Mouse (Mus musculus) kidney, embryonic 16.5 days (tissue): ENCODE measurements around the gene Maff. TPM values are rescaled to one million over a fixed set of nuclear protein-coding genes. Genes with fewer than 3 reads are reported as not detected.

ENCODE experiments used
- ATAC-seq: fragments of 200-750 bp; cut with Nextera tagmentation; 2 replicates; pipeline ENCODE4 v1.8.0; 2017; ENCODE audit warnings: moderate TSS enrichment; ENCODE audit not compliant: low FRiP score, low TSS enrichment
- H3K27ac ChIP-seq: fragments of 300-500 bp; sonication (generic); 2 replicates; pipeline ENCODE4 v1.5.1; 2014; ENCODE audit warnings: low read length
- H3K27me3 ChIP-seq: fragments of 300-500 bp; sonication (generic); 2 replicates; pipeline ENCODE4 v1.6.1; 2014; ENCODE audit warnings: low read length, control low read depth, mixed read lengths; ENCODE audit not compliant: insufficient read depth
- H3K36me3 ChIP-seq: fragments of 300-500 bp; sonication (generic); 2 replicates; pipeline ENCODE4 v1.6.1; 2014; ENCODE audit warnings: low read length, control low read depth, mixed read lengths; ENCODE audit not compliant: insufficient read depth
- H3K4me1 ChIP-seq: fragments of 300-500 bp; sonication (generic); 2 replicates; pipeline ENCODE4 v1.6.1; 2014; ENCODE audit warnings: low read length, control low read depth, mixed read lengths; ENCODE audit not compliant: insufficient read depth
- H3K4me2 ChIP-seq: fragments of 300-500 bp; sonication (generic); replicated peaks from 2 replicates; pipeline ENCODE4 v1.6.1; 2014; ENCODE audit warnings: low read depth, low read length
- H3K4me3 ChIP-seq: fragments of 300-500 bp; sonication (generic); 2 replicates; pipeline ENCODE4 v1.5.1; 2014; ENCODE audit warnings: mild to moderate bottlenecking, low read length
- H3K9ac ChIP-seq: fragments of 300-500 bp; sonication (generic); replicated peaks from 2 replicates; pipeline ENCODE4 v1.6.1; 2014; ENCODE audit warnings: low read length
- H3K9me3 ChIP-seq: fragments of 300-500 bp; sonication (generic); 2 replicates; pipeline ENCODE4 v1.6.1; 2016; ENCODE audit warnings: low read length, control low read depth
- WGBS: fragments of 180-500 bp; shearing (Covaris S2); extraction: QIAGEN DNeasy Blood & Tissue Kit; methylation state at CpG from one replicate; pipeline ENCODE4 v1.1.7; 2014; 5-methylcytosine and 5-hydroxymethylcytosine counted together
- polyA plus RNA-seq: library from polyadenylated mRNA; unstranded; fragments of >200 nt; fragmentation: Nextera tagmentation; extraction: Ambion mirVana; gene quantifications from 2 replicates; pipeline ENCODE4 v1.2.1, GENCODE M21; 2015

Gene Maff
- polyA plus RNA-seq, 1 experiment from 2014 or later = 3.7 TPM

DNA sequence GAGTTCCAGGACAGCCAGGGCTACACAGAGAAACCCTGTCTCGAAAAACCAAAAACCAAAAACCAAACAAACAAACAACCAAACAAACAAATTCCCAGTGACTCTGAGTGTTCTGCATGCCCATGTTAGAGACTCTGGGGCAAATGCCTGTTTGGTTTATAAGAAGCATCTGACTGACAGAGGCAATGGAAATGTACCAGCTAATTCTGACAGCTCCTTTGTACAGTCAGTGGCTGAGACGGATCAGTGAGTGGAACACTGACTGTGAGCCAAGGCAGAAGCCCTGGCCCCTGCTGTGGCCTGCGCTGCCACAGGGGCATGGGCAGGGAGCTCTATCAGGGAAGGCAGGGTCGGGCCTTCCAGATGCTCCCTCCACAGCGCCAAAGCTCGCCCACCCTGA lies 40.7 kb downstream of the Maff start:
- H3K27me3 ChIP-seq = no peaks in the 10 kb centered on the region
- no peak overlapping the region for H3K4me3 ChIP-seq
- no peak overlapping the region for H3K4me2 ChIP-seq
- H3K9me3 ChIP-seq = no peaks in the 10 kb centered on the region
- no peak overlapping the region for H3K9ac ChIP-seq
- H3K36me3 ChIP-seq = no peaks in the 10 kb centered on the region
- no peak overlapping the region for H3K27ac ChIP-seq
- ATAC-seq = no peak
- peaks cover 24% of the 10 kb centered on the region for H3K4me1 ChIP-seq
- WGBS = 68% methylated on average over 6 of the region's 6 CpGs

DNA sequence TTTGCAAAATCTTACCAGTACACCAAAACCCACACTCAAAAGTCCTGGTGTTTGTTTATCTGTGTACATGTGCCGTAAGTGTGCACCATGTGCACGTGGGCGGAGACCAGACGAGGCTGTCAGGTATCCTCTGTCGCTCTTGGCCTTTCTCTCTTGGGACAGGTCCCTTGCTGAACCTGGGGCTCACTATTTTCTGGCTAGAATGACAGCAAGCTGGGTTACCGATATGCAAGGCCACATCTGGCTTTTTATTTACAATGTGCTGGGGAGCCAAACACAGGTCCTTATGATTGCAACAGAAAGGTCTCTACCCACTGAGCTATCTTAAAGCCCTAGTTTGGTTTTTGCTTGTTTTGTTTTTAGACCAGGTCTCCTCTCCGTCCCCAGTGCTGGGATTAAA lies 41.2 kb downstream of the Maff start:
- Histone ChIP-seq H3K27ac (no peak overlapping the region), H3K9ac (no peak overlapping the region), H3K9me3 (no peaks in the 10 kb centered on the region), H3K27me3 (no peaks in the 10 kb centered on the region), H3K4me3 (no peak overlapping the region), H3K4me1 (peaks cover 29% of the 10 kb centered on the region), H3K36me3 (no peaks in the 10 kb centered on the region), H3K4me2 (no peak overlapping the region)
- no peak for ATAC-seq
- WGBS = 80% methylated on average over 7 of the region's 7 CpGs

DNA sequence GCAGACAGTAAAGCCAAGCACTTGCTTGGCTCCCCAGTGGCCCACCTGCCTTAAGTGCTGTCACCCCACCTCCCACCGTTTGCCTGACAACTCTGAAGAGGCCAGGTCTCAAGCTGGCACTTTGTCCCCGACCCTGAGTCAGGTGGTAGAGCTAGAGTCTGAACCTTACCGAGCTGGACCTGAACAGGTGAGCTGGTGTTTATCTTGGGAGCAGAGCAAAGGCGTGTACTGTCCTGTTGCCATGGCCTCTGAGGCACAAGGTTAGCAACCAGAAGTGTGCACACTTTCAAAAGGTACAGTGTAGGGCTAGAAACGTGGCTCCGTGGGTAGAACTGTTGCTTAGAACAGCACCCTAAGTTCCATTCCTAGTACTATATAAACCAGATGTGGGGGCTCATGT lies 41.8 kb downstream of the Maff start:
- no peak overlapping the region for H3K4me2 ChIP-seq
- peaks cover 35% of the 10 kb centered on the region for H3K4me1 ChIP-seq
- ATAC-seq = no peak

DNA sequence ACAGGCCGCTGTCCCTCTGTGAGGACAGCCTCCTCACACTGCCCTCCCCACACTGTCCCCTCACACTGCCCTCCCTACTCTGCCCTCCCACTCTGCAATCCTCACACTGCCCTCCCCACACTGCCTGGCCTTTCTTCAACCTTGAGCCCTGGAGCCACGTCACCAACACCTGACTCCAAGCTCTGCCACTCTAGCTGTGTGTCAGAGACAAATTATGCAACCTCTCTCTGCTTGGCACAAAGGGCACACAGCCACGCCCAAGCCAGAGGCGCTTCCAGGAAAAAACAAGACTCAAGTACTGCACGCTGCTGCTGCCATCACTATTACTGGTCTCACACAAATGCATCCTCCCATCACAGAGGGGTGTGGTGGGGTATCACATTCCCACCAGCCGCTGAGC lies 44.0 kb downstream of the Maff start:
- Histone ChIP-seq H3K9me3 (no peaks in the 10 kb centered on the region), H3K27me3 (no peaks in the 10 kb centered on the region), H3K27ac (no peak overlapping the region), H3K4me1 (peaks cover 55% of the 10 kb centered on the region), H3K36me3 (no peaks in the 10 kb centered on the region), H3K4me2 (no peak overlapping the region), H3K9ac (no peak overlapping the region), H3K4me3 (no peak overlapping the region)
- WGBS = 76% methylated on average over 6 of the region's 6 CpGs
- no peak for ATAC-seq

More for the DNA sequence above, 41.8 kb downstream of the Maff start:
- no peak overlapping the region for H3K4me3 ChIP-seq
- no peaks in the 10 kb centered on the region for H3K27me3 ChIP-seq
- 78% methylated on average over 6 of the region's 6 CpGs for WGBS
- no peaks in the 10 kb centered on the region for H3K9me3 ChIP-seq
- no peak overlapping the region for H3K27ac ChIP-seq
- H3K36me3 ChIP-seq = no peaks in the 10 kb centered on the region
- H3K9ac ChIP-seq = no peak overlapping the region

DNA sequence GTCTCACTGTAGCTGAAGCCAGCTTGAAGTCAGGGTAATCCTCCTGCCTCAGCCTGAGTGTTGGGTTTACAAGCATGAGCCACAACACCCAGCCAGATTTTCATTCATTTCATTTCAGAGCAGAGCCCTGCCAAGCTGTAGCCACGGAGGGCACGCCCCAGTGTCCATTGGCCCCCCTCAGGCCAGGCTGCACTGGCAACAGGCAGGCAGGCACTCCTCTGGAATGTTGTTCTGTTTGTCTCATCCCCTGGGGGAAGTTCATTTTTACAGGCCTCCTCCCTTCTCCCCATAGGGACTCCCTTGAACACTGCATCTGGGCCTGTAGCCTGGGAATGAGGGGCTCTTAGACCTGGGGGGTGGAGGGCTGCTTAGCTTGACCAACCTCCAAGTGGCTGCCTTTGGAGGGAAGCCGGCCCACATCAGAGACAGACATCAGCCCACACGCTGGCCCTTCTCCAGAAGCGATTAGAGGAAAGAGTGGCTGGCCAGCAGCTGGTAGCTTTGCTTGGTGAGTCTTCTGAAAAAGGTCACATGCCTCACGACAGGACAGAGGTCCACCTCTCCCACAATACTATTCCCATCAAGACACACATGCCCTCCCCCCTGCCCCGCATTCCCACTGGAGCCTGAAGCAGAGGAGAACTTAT lies 45.1 kb downstream of the Maff start:
- Histone ChIP-seq H3K36me3 (no peaks in the 10 kb centered on the region), H3K27me3 (no peaks in the 10 kb centered on the region), H3K27ac (peak overlapping the region; percentile 41), H3K4me1 (peaks cover 59% of the 10 kb centered on the region), H3K4me3 (no peak overlapping the region), H3K9me3 (no peaks in the 10 kb centered on the region), H3K4me2 (no peak overlapping the region), H3K9ac (no peak overlapping the region)
- peak; percentile 68 for ATAC-seq
- 18% methylated on average over 6 of the region's 7 CpGs for WGBS

DNA sequence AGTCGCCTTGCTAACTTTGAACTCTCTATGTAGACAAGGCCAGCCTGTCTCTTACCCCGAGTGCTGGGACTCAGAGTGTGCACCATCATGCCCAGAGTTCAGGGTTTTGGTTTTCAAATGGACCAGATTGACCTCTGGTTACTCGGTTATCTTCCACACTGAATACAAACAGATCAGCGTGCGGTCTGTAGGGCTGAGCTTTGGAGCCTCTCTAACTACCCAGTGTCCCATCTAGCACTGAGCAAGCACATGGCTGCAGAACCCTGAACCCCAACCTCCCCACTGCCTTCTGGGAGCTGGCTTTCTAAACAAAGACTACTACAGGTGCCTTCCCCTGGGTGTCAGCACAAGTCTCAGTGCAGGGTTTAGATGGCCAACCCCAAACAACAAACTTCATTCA lies 46.1 kb downstream of the Maff start:
- ATAC-seq = no peak
- no peaks in the 10 kb centered on the region for H3K9me3 ChIP-seq
- no peak overlapping the region for H3K4me2 ChIP-seq
- no peaks in the 10 kb centered on the region for H3K27me3 ChIP-seq
- H3K36me3 ChIP-seq = no peaks in the 10 kb centered on the region
- peaks cover 63% of the 10 kb centered on the region for H3K4me1 ChIP-seq
- no peak overlapping the region for H3K4me3 ChIP-seq
- 86% methylated on average over 5 of the region's 5 CpGs for WGBS
- H3K9ac ChIP-seq = no peak overlapping the region
- 0 out of 2 replicates have a peak overlapping the region, but pooled peaks have one; percentile 41 for H3K27ac ChIP-seq

DNA sequence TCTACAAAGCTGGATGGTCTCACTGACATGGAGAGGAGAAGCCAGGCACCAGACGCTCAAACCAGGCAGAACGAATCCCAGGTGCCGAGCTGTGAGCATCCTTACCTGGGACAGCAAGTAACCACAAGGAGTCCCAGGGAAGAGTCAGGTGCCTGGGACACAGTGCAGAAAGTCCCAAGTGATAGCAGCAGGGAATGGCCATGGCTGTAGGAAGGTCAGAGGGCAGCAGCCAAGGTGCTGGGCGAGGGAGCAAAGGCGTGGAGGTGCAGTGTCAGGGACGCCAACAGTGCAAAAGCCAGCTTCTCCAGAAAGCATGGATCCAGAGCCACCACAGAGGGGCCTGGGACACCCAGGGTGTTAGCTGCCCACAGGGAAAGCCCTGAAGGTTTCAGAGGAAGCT lies 46.7 kb downstream of the Maff start:
- Histone ChIP-seq H3K4me2 (no peak overlapping the region), H3K9ac (no peak overlapping the region), H3K27ac (no peak overlapping the region), H3K4me3 (no peak overlapping the region), H3K27me3 (no peaks in the 10 kb centered on the region), H3K9me3 (no peaks in the 10 kb centered on the region), H3K4me1 (peaks cover 63% of the 10 kb centered on the region), H3K36me3 (no peaks in the 10 kb centered on the region)
- WGBS = 78% methylated on average over 6 of the region's 6 CpGs
- ATAC-seq = no peak

DNA sequence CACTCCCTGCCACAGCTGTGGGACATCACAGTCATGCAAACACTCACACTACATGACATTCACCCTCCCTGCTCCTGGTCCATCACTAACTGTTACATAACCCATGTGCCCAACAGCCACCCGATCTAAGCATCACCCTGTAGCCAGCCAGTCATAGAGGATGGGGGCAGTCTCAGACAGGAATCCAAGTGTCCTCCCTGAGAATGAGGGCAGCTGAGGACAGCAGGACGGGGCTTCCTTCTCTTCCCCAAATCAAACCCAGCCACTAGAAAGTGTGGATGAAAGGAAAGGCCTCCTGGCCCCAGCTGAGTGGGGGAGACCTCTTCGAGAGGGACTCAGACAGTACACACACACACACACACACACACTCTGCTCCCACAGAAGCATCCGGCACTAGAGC lies 48.4 kb downstream of the Maff start:
- ATAC-seq = no peak
- H3K9ac ChIP-seq = no peak overlapping the region
- no peak overlapping the region for H3K27ac ChIP-seq
- no peaks in the 10 kb centered on the region for H3K9me3 ChIP-seq
- H3K4me2 ChIP-seq = peak overlapping the region; percentile 31
- H3K27me3 ChIP-seq = no peaks in the 10 kb centered on the region
- peak overlapping the region; percentile 9 for H3K4me3 ChIP-seq
- WGBS = 40% methylated on average over 4 of the region's 4 CpGs
- H3K36me3 ChIP-seq = no peaks in the 10 kb centered on the region
- H3K4me1 ChIP-seq = peaks cover 67% of the 10 kb centered on the region

DNA sequence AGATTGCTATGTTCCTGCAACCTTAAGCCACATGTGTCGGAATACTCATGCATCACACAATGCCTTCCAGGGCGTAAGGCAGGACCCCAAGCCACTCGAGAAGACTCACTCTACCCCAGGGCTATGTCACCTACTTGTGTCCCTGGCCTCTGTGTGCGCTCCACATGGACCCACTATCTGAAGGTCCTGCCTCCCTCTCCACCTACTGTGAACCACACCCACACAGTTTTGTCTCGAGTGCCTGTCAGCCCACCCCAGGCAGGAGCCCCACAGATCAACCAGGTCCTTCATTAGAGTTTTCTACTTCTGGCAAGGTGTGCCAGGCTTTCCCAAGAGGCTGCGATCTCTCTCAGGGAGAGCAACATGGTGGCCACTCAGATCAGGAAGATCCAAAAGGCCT lies 48.9 kb downstream of the Maff start:
- H3K27ac ChIP-seq = no peak overlapping the region
- peak overlapping the region; percentile 31 for H3K4me2 ChIP-seq
- no peak overlapping the region for H3K9ac ChIP-seq
- H3K9me3 ChIP-seq = no peaks in the 10 kb centered on the region
- WGBS = 64% methylated on average over 6 of the region's 6 CpGs
- H3K27me3 ChIP-seq = no peaks in the 10 kb centered on the region
- H3K4me1 ChIP-seq = peaks cover 67% of the 10 kb centered on the region
- H3K4me3 ChIP-seq = peak overlapping the region; percentile 9
- H3K36me3 ChIP-seq = no peaks in the 10 kb centered on the region
- no peak for ATAC-seq

DNA sequence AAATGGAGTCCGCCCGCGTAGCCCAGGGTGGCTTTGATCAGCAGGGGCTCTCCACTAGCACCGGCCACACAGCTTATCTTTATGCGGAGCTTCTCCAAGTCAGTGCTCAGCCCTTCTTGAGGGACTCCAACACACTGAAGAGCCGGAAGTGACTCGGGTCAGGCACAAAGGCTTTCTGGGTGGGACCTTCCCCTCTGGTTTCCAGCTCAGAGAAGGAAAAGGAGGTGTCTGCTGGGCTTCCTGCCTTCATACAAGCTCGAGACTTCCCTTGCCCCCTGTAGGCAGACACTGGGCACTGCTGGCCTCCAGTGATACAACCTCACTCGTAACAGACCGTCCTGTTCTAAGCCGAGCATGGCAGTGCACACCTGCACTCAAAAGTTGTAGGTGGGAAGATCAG lies 50.3 kb downstream of the Maff start:
- Histone ChIP-seq H3K9me3 (no peaks in the 10 kb centered on the region), H3K4me2 (peak overlapping the region; percentile 31), H3K27ac (peak overlapping the region; percentile 31; the same call in 1 of the 2 replicates), H3K4me1 (peaks cover 68% of the 10 kb centered on the region), H3K36me3 (no peaks in the 10 kb centered on the region), H3K4me3 (peak overlapping the region; percentile 22), H3K27me3 (no peaks in the 10 kb centered on the region), H3K9ac (peak overlapping the region; percentile 49)
- 79% methylated on average over 11 of the region's 11 CpGs for WGBS
- ATAC-seq = no peak
